Mouse (Mus musculus) intestine, embryonic 14.5 days (tissue): ENCODE measurements at regions not wholly inside any gene's neighbourhood (a gene's known extent, or its start where the extent isn't known, plus 50 kb on each side); places are given as distances from the start of the nearest gene placed in this dataset.

Source experiments
- ATAC-seq: fragments of 200-750 bp; cut with Nextera tagmentation; replicated peaks from 2 replicates; pipeline ENCODE4 v1.8.0; 2017; ENCODE audit warnings: low read depth, moderate number of reproducible peaks, moderate TSS enrichment, moderate library complexity; ENCODE audit not compliant: low FRiP score, low TSS enrichment
- DNase-seq: peaks from one replicate; pipeline ENCODE4 v3.0.0-alpha.2; 2018; ENCODE audit warnings: low spot score
- H3K27ac ChIP-seq: fragments of 300-500 bp; sonication (generic); 2 replicates; pipeline ENCODE4 v1.5.1; 2014; ENCODE audit warnings: low read depth, mild to moderate bottlenecking, control low read depth
- H3K27me3 ChIP-seq: fragments of 300-500 bp; sonication (generic); replicated peaks from 2 replicates; pipeline ENCODE4 v1.6.1; 2014; ENCODE audit warnings: low read length, control low read depth; ENCODE audit not compliant: control insufficient read depth, insufficient read depth
- H3K36me3 ChIP-seq: fragments of 300-500 bp; sonication (generic); 2 replicates; pipeline ENCODE4 v1.6.1; 2014; ENCODE audit warnings: low read length, control low read depth; ENCODE audit not compliant: control insufficient read depth, insufficient read depth
- H3K4me1 ChIP-seq: fragments of 300-500 bp; sonication (generic); replicated peaks from 2 replicates; pipeline ENCODE4 v1.6.1; 2014; ENCODE audit warnings: low read length, control low read depth, mixed read lengths; ENCODE audit not compliant: control insufficient read depth, insufficient read depth
- H3K4me2 ChIP-seq: fragments of 300-500 bp; sonication (generic); 2 replicates; pipeline ENCODE4 v1.6.1; 2014; ENCODE audit warnings: low read length
- H3K4me3 ChIP-seq: fragments of 300-500 bp; sonication (generic); 2 replicates; pipeline ENCODE4 v1.5.1; 2014; ENCODE audit warnings: low read depth, low read length, control low read depth, mixed read lengths
- H3K9ac ChIP-seq: fragments of 300-500 bp; sonication (generic); 2 replicates; pipeline ENCODE4 v1.6.1; 2014; ENCODE audit warnings: mild to moderate bottlenecking, low read length
- H3K9me3 ChIP-seq: fragments of 300-500 bp; sonication (generic); 2 replicates; pipeline ENCODE4 v1.6.1; 2016; ENCODE audit warnings: low read length, control low read depth; ENCODE audit not compliant: control insufficient read depth
- WGBS: fragments of 180-500 bp; shearing (Covaris S2); extraction: QIAGEN DNeasy Blood & Tissue Kit; methylation state at CpG from one replicate; pipeline ENCODE4 v1.1.7; 2014; 5-methylcytosine and 5-hydroxymethylcytosine counted together

DNA sequence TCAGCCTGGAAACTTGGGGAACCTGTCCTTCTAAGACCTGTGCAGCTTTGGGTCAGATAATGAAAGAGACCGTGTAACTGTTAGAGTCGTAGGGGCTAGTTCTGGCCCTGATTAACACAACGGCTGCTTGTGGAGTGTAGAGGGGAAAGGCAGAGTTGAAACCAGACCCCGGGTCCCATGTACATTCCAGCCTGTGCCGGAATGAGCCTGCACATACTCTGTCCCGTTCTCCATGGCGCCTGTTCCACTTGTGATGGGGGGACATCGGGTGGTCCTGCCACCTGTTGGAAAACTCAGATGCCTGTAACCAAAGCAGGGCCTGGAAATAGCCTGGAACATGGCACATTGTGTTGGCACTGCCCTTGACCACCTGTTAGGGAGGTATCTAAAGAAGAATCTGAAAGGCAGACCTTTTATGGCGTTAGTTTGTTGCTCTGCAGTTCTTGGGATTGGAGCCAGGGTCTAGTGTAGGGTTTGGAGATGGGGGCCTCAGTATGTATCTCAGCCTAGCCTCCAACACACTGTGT lies 61.7 kb downstream of the Dlk1 start:
- Histone ChIP-seq H3K4me1 (peaks cover 56% of the 10 kb centered on the region), H3K27ac (no peak overlapping the region), H3K9ac (no peak overlapping the region), H3K36me3 (no peaks in the 10 kb centered on the region), H3K4me3 (no peak overlapping the region), H3K27me3 (no peaks in the 10 kb centered on the region), H3K4me2 (no peak overlapping the region), H3K9me3 (no peaks in the 10 kb centered on the region)
- no peak for DNase-seq
- ATAC-seq, result no peak
- 87% methylated on average over 9 of the region's 9 CpGs for WGBS
